Comparison of ENCODE assay signal across 20 mouse cellular contexts in the genomic region with DNA sequence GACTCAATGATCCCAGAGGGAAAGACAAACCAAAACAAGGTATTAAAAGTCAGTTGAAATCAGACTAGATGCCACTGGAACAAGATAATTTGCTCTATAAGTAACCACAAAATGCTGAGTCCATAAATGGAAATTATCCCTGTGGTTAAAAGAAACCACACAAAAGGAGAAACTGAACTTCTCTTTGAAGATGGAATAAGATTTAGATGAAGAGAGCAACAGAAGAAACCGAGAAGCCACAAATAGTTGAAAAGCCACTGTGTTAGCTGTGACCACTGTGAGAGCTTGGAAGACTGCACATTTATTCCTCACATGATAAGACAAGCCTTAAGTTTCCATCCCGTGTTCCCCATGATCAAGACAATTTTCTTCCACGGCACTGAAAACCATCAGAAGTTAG.
"Had no signal": no experiment of that assay in that cellular context is flagged by ENCODE, and none has a peak within 500 bp of the region (broad histone marks: within the 10 kb centered on the region; RNA-seq: fewer than 3 reads in every experiment).

No protein-coding gene starts in this region.

- H3K27ac ChIP-seq: kidney, embryonic 15.5 days; layer of hippocampus, adult 2 months; left cerebral cortex, adult 2 months; liver, embryonic 13.5 days; neural tube, embryonic 12.5 days; neural tube, embryonic 15.5 days; stomach, postnatal 0 days had no signal

- H3K4me1 ChIP-seq: kidney, embryonic 15.5 days; neural tube, embryonic 12.5 days; neural tube, embryonic 15.5 days had no signal

- DNase-seq: kidney, adult 8-10 months; kidney, postnatal 14 days; layer of hippocampus, postnatal 36 days; liver, embryonic 13.5 days; lung, adult 2 months; lung, postnatal 14 days; lung, postnatal 4 days; midbrain, embryonic 14.5 days; right cerebral cortex, adult 18-20 months; right cerebral cortex, postnatal 14 days; right cerebral cortex, postnatal 4 days; thymus, postnatal 25 days had no signal

- H3K9ac ChIP-seq: kidney, embryonic 15.5 days; liver, embryonic 13.5 days; neural tube, embryonic 12.5 days; neural tube, embryonic 15.5 days had no signal

- H3K4me3 ChIP-seq: kidney, embryonic 15.5 days; layer of hippocampus, adult 2 months; left cerebral cortex, adult 2 months; liver, embryonic 13.5 days; megakaryocyte, embryonic 14.5 days; neural tube, embryonic 12.5 days; neural tube, embryonic 15.5 days had no signal

- H3K36me3 ChIP-seq: kidney, embryonic 15.5 days; liver, embryonic 13.5 days; neural tube, embryonic 12.5 days; neural tube, embryonic 15.5 days had no signal

- H3K4me2 ChIP-seq: kidney, embryonic 15.5 days; liver, embryonic 13.5 days; midbrain, embryonic 11.5 days; neural tube, embryonic 12.5 days; neural tube, embryonic 15.5 days had no signal

- H3K9me3 ChIP-seq: kidney, embryonic 15.5 days; liver, embryonic 13.5 days; megakaryocyte, embryonic 14.5 days; neural tube, embryonic 12.5 days; neural tube, embryonic 15.5 days had no signal

- H3K27me3 ChIP-seq: kidney, embryonic 15.5 days; liver, embryonic 13.5 days; neural tube, embryonic 12.5 days; neural tube, embryonic 15.5 days had no signal
